Comparison of ENCODE assay signal across 8 mouse cellular contexts in genomic region chr4:81178782-81179135, GRCm38 (mm10).
DNase-seq lines count a peak whose midpoint lies in the region; ATAC-seq and TF ChIP-seq lines count a peak whose summit lies in the region.

No protein-coding gene starts in this region.

- peak; percentile 76 for TF ChIP-seq CTCF in small intestine, adult 2 months (IDR thresholded peaks at IDR 0.05; ENCODE audit: extremely low read depth, insufficient read length, insufficient replicate concordance, low read depth, low read length)

- intact Hi-C loops in gastrocnemius, postnatal 36 days (cut with DNase I): loop anchor here (2.0 kb wide), 1 partner anchor 74 kb away; no protein-coding TSS in a partner anchor
- intact Hi-C loops in left cerebral cortex, postnatal 10 days (cut with DNase I): loop anchor here (2.0 to 10.0 kb wide), 3 partner anchors 72 to 1756 kb away; no protein-coding TSS in a partner anchor

- no peak overlapping the region for H3K4me3 ChIP-seq in intestine, embryonic 15.5 days (replicated peaks)
- no peak overlapping the region for H3K4me3 ChIP-seq in small intestine, adult 2 months (ENCODE audit: low read depth, low read length)

- no peak overlapping the region for H3K27ac ChIP-seq in intestine, embryonic 15.5 days
- H3K27ac ChIP-seq in small intestine, adult 2 months (ENCODE audit: insufficient read depth, low read depth, low read length): peak overlapping the region; percentile 30; the same call in 1 of the 2 replicates

- H3K27me3 ChIP-seq in intestine, embryonic 15.5 days (replicated peaks): no peaks in the 10 kb centered on the region
- no peaks in the 10 kb centered on the region for H3K27me3 ChIP-seq in small intestine, adult 2 months (ENCODE audit: control insufficient read depth, insufficient read depth, low read length)

- DNase-seq in adrenal gland, postnatal 10 days: peak; percentile 93
- DNase-seq in embryo, embryonic 10.5 days (ENCODE audit: low spot score): peak; percentile 89
- peak; percentile 77 to 81 for DNase-seq in gastrocnemius, postnatal 36 days
- peak; percentile 84 to 92 for DNase-seq in left cerebral cortex, postnatal 10 days (ENCODE audit: extremely low spot score in 1 of 2, low spot score in 2 of 2)
- peak; percentile 90 for DNase-seq in mesoderm, embryonic 11.5 days (ENCODE audit: low read depth, low spot score)

- WGBS in intestine, embryonic 15.5 days: under 1% methylated on average over 12 of the region's 12 CpGs
- WGBS in small intestine, adult 2 months: 1% methylated on average over 12 of the region's 12 CpGs

- ATAC-seq in intestine, embryonic 15.5 days: peak; percentile 91
- ATAC-seq in activated CD4-positive, CD25-positive, alpha-beta regulatory T cell, adult 4 months: no peak

- 0 out of 2 replicates have a peak, but pooled peaks cover 8% of the 10 kb centered on the region for H3K4me1 ChIP-seq in intestine, embryonic 15.5 days (replicated peaks)
- no peaks in the 10 kb centered on the region for H3K4me1 ChIP-seq in small intestine, adult 2 months (ENCODE audit: control insufficient read depth, insufficient read depth, insufficient read length, low read length)

- H3K9ac ChIP-seq in intestine, embryonic 15.5 days: no peak overlapping the region

- TF ChIP-seq POLR2A in small intestine, adult 2 months (IDR thresholded peaks at IDR 0.05; ENCODE audit: low read depth, low read length): no peak

- no peaks in the 10 kb centered on the region for H3K36me3 ChIP-seq in intestine, embryonic 15.5 days
- no peaks in the 10 kb centered on the region for H3K36me3 ChIP-seq in small intestine, adult 2 months (ENCODE audit: control insufficient read depth, insufficient read depth, low read length)

- H3K9me3 ChIP-seq in intestine, embryonic 15.5 days: no peaks in the 10 kb centered on the region

- H3K4me2 ChIP-seq in intestine, embryonic 15.5 days (replicated peaks): no peak overlapping the region
